Mouse (Mus musculus) lung, embryonic 16.5 days (tissue): ENCODE measurements around the gene Dcx. TPM values are rescaled to one million over a fixed set of nuclear protein-coding genes. Genes with fewer than 3 reads are reported as not detected.

ENCODE experiments used
- ATAC-seq: fragments of 200-750 bp; cut with Nextera tagmentation; 2 replicates; pipeline ENCODE4 v1.8.0; 2017; ENCODE audit warnings: low read depth, mild to moderate bottlenecking, moderate library complexity
- H3K27ac ChIP-seq: fragments of 300-500 bp; sonication (generic); 2 replicates; pipeline ENCODE4 v1.5.1; 2014; ENCODE audit warnings: mild to moderate bottlenecking, control low read depth, low read length
- H3K27me3 ChIP-seq: fragments of 300-500 bp; sonication (generic); 2 replicates; pipeline ENCODE4 v1.6.1; 2014; ENCODE audit warnings: low read depth, low read length, mixed read lengths; ENCODE audit not compliant: control insufficient read depth, insufficient read depth
- H3K36me3 ChIP-seq: fragments of 300-500 bp; sonication (generic); 2 replicates; pipeline ENCODE4 v1.6.1; 2014; ENCODE audit warnings: low read length; ENCODE audit not compliant: control insufficient read depth, insufficient read depth
- H3K4me1 ChIP-seq: fragments of 300-500 bp; sonication (generic); replicated peaks from 2 replicates; pipeline ENCODE4 v1.6.1; 2014; ENCODE audit warnings: low read length, mixed read lengths; ENCODE audit not compliant: control insufficient read depth, insufficient read depth
- H3K4me2 ChIP-seq: fragments of 300-500 bp; sonication (generic); 2 replicates; pipeline ENCODE4 v1.6.1; 2014; ENCODE audit warnings: low read depth, low read length, control low read depth
- H3K4me3 ChIP-seq: fragments of 300-500 bp; sonication (generic); 2 replicates; pipeline ENCODE4 v1.5.1; 2014; ENCODE audit warnings: mild to moderate bottlenecking, low read length, control low read depth
- H3K9ac ChIP-seq: fragments of 300-500 bp; sonication (generic); 2 replicates; pipeline ENCODE4 v1.6.1; 2014; ENCODE audit warnings: low read length, control low read depth
- H3K9me3 ChIP-seq: fragments of 300-500 bp; sonication (generic); 2 replicates; pipeline ENCODE4 v1.6.1; 2016; ENCODE audit warnings: low read length; ENCODE audit not compliant: control insufficient read depth
- WGBS: fragments of 180-500 bp; shearing (Covaris S2); extraction: QIAGEN DNeasy Blood & Tissue Kit; methylation state at CpG from one replicate; pipeline ENCODE4 v1.1.7; 2014; 5-methylcytosine and 5-hydroxymethylcytosine counted together
- microRNA-seq: library from miRNA; unstranded; fragments of <30 nt; microRNA quantifications from one replicate; pipeline ENCODE4, GENCODE M21; 2016
- polyA plus RNA-seq: library from polyadenylated mRNA; unstranded; fragments of >200 nt; fragmentation: Nextera tagmentation; extraction: Ambion mirVana; gene quantifications from 2 replicates; pipeline ENCODE4 v1.2.1, GENCODE M21; 2015

The Dcx gene
- polyA plus RNA-seq, 1 experiment from 2014 or later = 1.3 TPM

DNA sequence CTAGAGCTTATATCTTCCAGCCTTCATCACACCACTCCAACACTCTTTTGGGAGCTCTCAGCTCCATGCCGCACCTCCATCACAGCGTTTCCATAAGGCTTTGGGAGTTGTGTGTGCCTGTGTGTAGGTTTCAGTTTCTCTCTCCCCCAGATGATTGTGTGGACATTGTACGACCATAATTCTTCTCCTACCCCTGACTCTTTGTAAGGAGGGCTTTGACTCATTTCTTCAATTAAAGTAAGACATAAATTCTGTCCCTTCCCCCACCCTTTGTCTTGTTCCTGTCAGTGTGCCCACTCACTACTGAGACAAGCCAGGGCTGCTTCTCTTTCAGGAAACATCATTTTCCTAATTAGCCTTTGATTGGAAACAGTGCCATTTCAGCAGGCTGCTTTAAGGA is 81.8 kb downstream of the Dcx start:
- no peaks in the 10 kb centered on the region for H3K4me1 ChIP-seq
- H3K4me2 ChIP-seq = no peak overlapping the region
- H3K27me3 ChIP-seq = no peaks in the 10 kb centered on the region
- no peak overlapping the region for H3K9ac ChIP-seq
- H3K9me3 ChIP-seq = no peaks in the 10 kb centered on the region
- no peaks in the 10 kb centered on the region for H3K36me3 ChIP-seq
- no peak for ATAC-seq
- H3K27ac ChIP-seq = no peak overlapping the region
- 71% methylated on average over 3 of the region's 3 CpGs for whole genome bisulfite sequencing
- no peak overlapping the region for H3K4me3 ChIP-seq

DNA sequence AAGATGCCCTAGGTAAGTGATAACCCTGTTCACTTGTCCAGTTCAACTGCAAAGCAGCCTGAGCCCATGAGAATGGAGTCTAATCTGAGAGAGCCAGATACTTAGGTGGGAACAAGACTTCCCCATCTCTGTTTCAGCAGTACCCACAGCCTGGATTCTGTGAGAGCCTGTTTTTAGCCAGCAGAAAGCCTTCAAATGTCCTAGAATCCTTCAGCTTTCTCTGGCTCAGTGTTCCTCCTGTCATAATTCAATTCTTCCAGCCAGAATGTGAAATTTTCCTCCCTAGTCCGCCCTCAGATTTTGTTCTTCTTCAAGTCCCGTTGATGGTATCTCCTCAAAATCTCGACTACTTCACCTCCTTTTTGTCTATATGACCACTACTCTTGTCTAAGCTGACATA is 83.1 kb downstream of the Dcx start:
- Histone ChIP-seq H3K4me2 (no peak overlapping the region), H3K4me1 (no peaks in the 10 kb centered on the region), H3K9ac (no peak overlapping the region), H3K4me3 (no peak overlapping the region), H3K27me3 (no peaks in the 10 kb centered on the region; the same call in 1 of the 2 replicates), H3K36me3 (no peaks in the 10 kb centered on the region), H3K27ac (no peak overlapping the region), H3K9me3 (no peaks in the 10 kb centered on the region)
- WGBS = 68% methylated on average over 3 of the region's 3 CpGs
- no peak for ATAC-seq

DNA sequence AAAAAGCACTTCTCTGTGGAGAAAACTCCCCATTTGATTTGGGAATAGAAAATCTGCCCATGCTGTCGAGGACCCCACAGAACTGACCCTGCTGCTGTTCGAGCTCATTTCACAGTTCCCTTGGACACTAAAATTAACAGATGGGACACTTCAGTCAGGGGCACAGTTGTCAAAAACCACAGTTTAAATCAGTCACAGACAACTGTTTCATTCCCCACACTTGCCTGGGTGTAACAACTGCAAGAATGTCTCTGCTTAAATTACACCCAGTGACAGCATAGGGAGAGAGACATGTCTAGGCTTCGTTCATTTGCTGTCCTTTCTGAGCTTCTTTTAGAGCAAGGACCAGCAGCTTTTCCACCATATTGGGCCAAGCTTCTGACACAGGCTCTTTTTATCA is 86.5 kb downstream of the Dcx start:
- Histone ChIP-seq H3K4me3 (no peak overlapping the region), H3K36me3 (no peaks in the 10 kb centered on the region), H3K9ac (no peak overlapping the region), H3K27ac (no peak overlapping the region), H3K4me1 (no peaks in the 10 kb centered on the region), H3K4me2 (no peak overlapping the region), H3K27me3 (no peaks in the 10 kb centered on the region; the same call in 1 of the 2 replicates), H3K9me3 (no peaks in the 10 kb centered on the region)
- 66% methylated on average over 3 of the region's 3 CpGs for WGBS
- ATAC-seq = no peak

DNA sequence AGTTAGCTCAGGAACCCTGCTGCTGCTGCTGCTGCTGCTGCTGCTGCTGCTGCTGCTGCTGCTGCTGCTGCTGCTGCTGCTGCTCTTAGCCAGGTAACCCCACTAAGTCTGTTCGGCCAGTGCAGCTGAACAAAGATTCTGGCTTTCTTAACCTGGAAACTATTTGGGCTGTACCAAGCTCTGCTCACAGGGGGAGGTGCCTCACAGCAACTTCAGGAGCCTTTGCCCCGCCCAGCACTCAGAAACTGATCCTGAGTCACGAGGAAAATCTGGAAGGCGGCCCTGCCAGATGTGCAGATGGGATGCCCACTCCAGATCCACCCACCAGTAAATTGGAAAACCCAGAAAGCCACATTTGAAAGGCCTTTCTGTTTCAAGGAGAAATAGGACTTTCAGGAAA is 105.9 kb downstream of the Dcx start, which contains the start of gene Capn6:
Capn6 (minus strand) TSS at position 203 of the 400 bp plus-strand sequence.
- Histone ChIP-seq H3K4me3 (peak within 1 kb of the TSS; percentile 50), H3K27ac (peak within 1 kb of the TSS; percentile 30), H3K4me1 (no peaks in the 10 kb centered on the region), H3K4me2 (peak within 1 kb of the TSS; percentile 50), H3K9ac (peak within 1 kb of the TSS; percentile 54), H3K9me3 (no peaks in the 10 kb centered on the region), H3K27me3 (no peaks in the 10 kb centered on the region), H3K36me3 (no peaks in the 10 kb centered on the region)
- ATAC-seq = peak; percentile 83
- WGBS = 14% methylated on average over 4 of the region's 4 CpGs

DNA sequence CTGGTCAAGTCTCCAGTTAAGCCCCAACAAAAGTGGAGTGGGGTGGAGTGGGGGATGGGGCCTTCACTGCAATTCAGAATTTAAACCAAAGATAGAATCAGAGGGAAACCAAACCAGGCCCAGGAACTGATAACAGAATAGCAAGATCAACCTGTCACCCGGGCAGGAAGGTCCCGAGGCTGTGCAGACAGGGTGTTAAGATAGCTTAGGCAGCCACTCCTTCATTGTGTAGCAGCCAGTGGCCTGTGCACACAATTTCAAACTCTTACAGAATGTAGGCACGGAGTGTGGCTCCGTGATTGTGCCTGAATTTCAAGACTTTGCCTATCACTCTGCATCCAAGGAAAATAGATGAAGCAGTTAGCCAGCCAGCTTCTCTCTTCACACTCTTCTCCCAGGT is 106.6 kb downstream of the Dcx start:
- Histone ChIP-seq H3K27ac (peak overlapping the region; percentile 30), H3K4me3 (peak overlapping the region; percentile 50), H3K9ac (peak overlapping the region; percentile 54), H3K9me3 (no peaks in the 10 kb centered on the region), H3K27me3 (no peaks in the 10 kb centered on the region), H3K4me1 (no peaks in the 10 kb centered on the region), H3K4me2 (peak overlapping the region; percentile 50), H3K36me3 (no peaks in the 10 kb centered on the region)
- ATAC-seq = peak; percentile 51; the same call in 1 of the 2 replicates
- WGBS = 22% methylated on average over 4 of the region's 4 CpGs

DNA sequence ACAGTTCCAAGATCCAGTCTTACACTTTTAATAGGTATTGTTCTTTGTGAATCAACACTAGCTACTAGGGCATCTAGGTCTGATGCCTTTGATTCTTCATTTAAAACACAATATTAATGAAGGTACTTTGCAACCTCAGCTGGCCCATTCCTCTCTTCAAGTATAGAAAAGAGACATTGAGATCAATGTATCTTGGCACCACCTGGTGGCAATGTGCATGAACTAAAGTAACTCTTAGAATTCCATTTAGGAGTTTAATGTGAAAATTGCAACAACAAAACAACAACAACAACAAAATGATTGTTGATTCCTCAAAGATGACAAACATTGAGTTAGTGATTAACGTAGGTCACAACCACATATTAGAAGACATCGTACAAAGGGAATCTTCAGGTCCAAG is 114.2 kb downstream of the Dcx start:
- 81% methylated on average over 2 of the region's 2 CpGs for WGBS
- Histone ChIP-seq H3K27ac (no peak overlapping the region), H3K4me1 (no peaks in the 10 kb centered on the region), H3K36me3 (peaks cover 4% of the 10 kb centered on the region; the same call in 1 of the 2 replicates), H3K9me3 (no peaks in the 10 kb centered on the region), H3K4me3 (no peak overlapping the region), H3K27me3 (no peaks in the 10 kb centered on the region), H3K9ac (no peak overlapping the region), H3K4me2 (no peak overlapping the region)
- ATAC-seq = no peak

DNA sequence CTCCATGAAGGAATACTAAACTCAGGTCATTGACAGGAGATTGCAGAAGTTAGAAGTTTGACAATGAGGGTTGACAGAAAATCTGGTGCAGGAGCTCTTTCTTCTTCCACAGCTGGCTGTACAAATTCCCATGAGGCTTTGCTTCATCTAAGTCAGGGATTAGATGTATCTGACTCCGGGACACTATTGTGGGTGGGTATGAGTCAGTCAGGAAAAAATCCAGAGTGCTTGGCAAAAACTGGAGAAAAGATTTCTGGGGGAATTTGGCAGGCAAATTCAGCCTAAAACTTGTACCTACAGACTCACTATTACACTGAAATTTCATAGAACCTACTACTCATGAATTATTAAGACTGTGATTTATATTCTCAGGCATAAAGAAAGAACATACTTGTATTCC is 117.2 kb downstream of the Dcx start:
- H3K9ac ChIP-seq = no peak overlapping the region
- 90% methylated on average over 1 of the region's 1 CpGs for WGBS
- peaks cover 4% of the 10 kb centered on the region; the same call in 1 of the 2 replicates for H3K36me3 ChIP-seq
- H3K27ac ChIP-seq = no peak overlapping the region
- H3K4me3 ChIP-seq = no peak overlapping the region
- H3K4me1 ChIP-seq = no peaks in the 10 kb centered on the region
- ATAC-seq = no peak
- H3K27me3 ChIP-seq = no peaks in the 10 kb centered on the region
- no peak overlapping the region for H3K4me2 ChIP-seq
- H3K9me3 ChIP-seq = no peaks in the 10 kb centered on the region

Small RNAs within 50 kb of the gene (microRNA-seq; reads per million reads assigned to microRNA genes)
- gene Gm47298 = not detected

Other genes starting within 250 kb of the Dcx start
- 117 and 129 TPM in 2 replicates for gene Capn6, start 105.9 kb downstream of the Dcx start, polyA plus RNA-seq
- gene A730046J19Rik, start 220.4 kb upstream of the Dcx start, polyA plus RNA-seq = 0.53 and 0.54 TPM in 2 replicates